In genomic region chr19:16353701-16354136, GRCm38 (mm10) we compare ENCODE assay signal across 9 mouse cellular contexts.
DNase-seq lines count a peak whose midpoint lies in the region; ATAC-seq lines count a peak whose summit lies in the region.
"Had no signal": no experiment of that assay in that cellular context is flagged by ENCODE, and none has a peak within 500 bp of the region (broad histone marks: within the 10 kb centered on the region; RNA-seq: fewer than 3 reads in every experiment).

No protein-coding gene starts in this region.

- peak; percentile 68; the same call in 1 of the 2 replicates for ATAC-seq in forebrain, embryonic 14.5 days
- no peak for ATAC-seq in frontal cortex, adult (ENCODE audit: low TSS enrichment)

- H3K36me3 ChIP-seq in forebrain, embryonic 14.5 days (ENCODE audit: control insufficient read depth, insufficient read depth, low read length): no peaks in the 10 kb centered on the region

- H3K27ac ChIP-seq in forebrain, embryonic 14.5 days (ENCODE audit: low read depth, low read length): no peak overlapping the region

- H3K4me3 ChIP-seq in forebrain, embryonic 14.5 days (ENCODE audit: low read depth, low read length): no peak overlapping the region

- H3K9ac ChIP-seq in forebrain, embryonic 14.5 days (ENCODE audit: low read length): no peak overlapping the region

- DNase-seq in cerebellum, adult 9-10 months: peak; percentile 42
- DNase-seq in cerebellum, adult 18-20 months: no peak
- peak; percentile 60 for DNase-seq in lung, postnatal 10 days
- no peak for DNase-seq in lung, adult 18-20 months
- DNase-seq in forebrain, embryonic 14.5 days (ENCODE audit: low spot score): peak; percentile 64
- DNase-seq in retina, adult 2 months (ENCODE audit: low read depth, low spot score): peak; percentile 16
- DNase-seq in layer of hippocampus, adult 8-10 months (ENCODE audit: low spot score in 2 of 2): no peak
- DNase-seq: thymus, postnatal 25 days had no signal

- H3K4me1 ChIP-seq in forebrain, embryonic 14.5 days (ENCODE audit: control insufficient read depth, insufficient read depth, low read length): peaks cover 4% of the 10 kb centered on the region; the same call in 1 of the 2 replicates

- no peaks in the 10 kb centered on the region for H3K9me3 ChIP-seq in forebrain, embryonic 14.5 days (replicated peaks; ENCODE audit: control insufficient read depth, low read length)

- H3K4me2 ChIP-seq in forebrain, embryonic 14.5 days (ENCODE audit: low read length): no peak overlapping the region

- H3K27me3 ChIP-seq in forebrain, embryonic 14.5 days (replicated peaks; ENCODE audit: control insufficient read depth, insufficient read depth, low read length): no peaks in the 10 kb centered on the region

Comparison
In these comparisons a context has a peak if more than half of its experiments do, and no peak if none do; other contexts are left out.
1. DNase-seq: peak in cerebellum, adult 9-10 months (single experiment), lung, postnatal 10 days (single experiment), forebrain, embryonic 14.5 days (single experiment) and retina, adult 2 months (single experiment); none in cerebellum, adult 18-20 months (0 of 2), lung, adult 18-20 months (0 of 2) and layer of hippocampus, adult 8-10 months (0 of 2).